Mouse (Mus musculus): ENCODE measurements around the gene Akr1c13. TPM values are rescaled to one million over a fixed set of nuclear protein-coding genes. Genes with fewer than 3 reads are reported as not detected.
A peak's percentile ranks its signal among the peaks of the same experiment; 100 is the strongest.

Gene Akr1c13
- polyA plus RNA-seq, 1 experiment from 2014 or later: 0.33 TPM

- no peaks in the 10 kb centered on the region for H3K27me3 ChIP-seq (ENCODE audit: control insufficient read depth, insufficient read depth, low read length)
- DNase-seq (ENCODE audit: low spot score, missing footprints): no peak
Measured at GRCm38 (mm10) chr13:4230841-4231623, 40.1 kb downstream of the Akr1c13 start.

GRCm38 (mm10) chr13:4233135-4233534, 42.2 kb downstream of the Akr1c13 start:
- H3K27ac ChIP-seq (ENCODE audit: low read depth, low read length): no peak overlapping the region
- no peaks in the 10 kb centered on the region for H3K9me3 ChIP-seq (ENCODE audit: control insufficient read depth, low read length)
- H3K27me3 ChIP-seq (ENCODE audit: control insufficient read depth, insufficient read depth, low read length): no peaks in the 10 kb centered on the region
- no peak overlapping the region for H3K4me3 ChIP-seq (ENCODE audit: low read depth, low read length)
- WGBS: 92% methylated on average over 1 of the region's 1 CpGs
- H3K4me2 ChIP-seq: no peak overlapping the region
- no peak overlapping the region for H3K9ac ChIP-seq (ENCODE audit: low read length)
- no peaks in the 10 kb centered on the region for H3K4me1 ChIP-seq (ENCODE audit: control insufficient read depth, insufficient read depth, low read length)
- no peak for ATAC-seq (ENCODE audit: low FRiP score)
- H3K36me3 ChIP-seq (ENCODE audit: control insufficient read depth, insufficient read depth, low read length): no peaks in the 10 kb centered on the region
- no peak for DNase-seq (ENCODE audit: low spot score, missing footprints)

More at GRCm38 (mm10) chr13:4230841-4231623, 40.1 kb downstream of the Akr1c13 start:
- no peaks in the 10 kb centered on the region for H3K9me3 ChIP-seq (ENCODE audit: control insufficient read depth, low read length)
- 96% methylated on average over 8 of the region's 8 CpGs for WGBS
- no peak for ATAC-seq (ENCODE audit: low FRiP score)
- no peak overlapping the region for H3K4me3 ChIP-seq (ENCODE audit: low read depth, low read length)
- no peaks in the 10 kb centered on the region for H3K4me1 ChIP-seq (ENCODE audit: control insufficient read depth, insufficient read depth, low read length)
- no peaks in the 10 kb centered on the region for H3K36me3 ChIP-seq (ENCODE audit: control insufficient read depth, insufficient read depth, low read length)
- no peak overlapping the region for H3K4me2 ChIP-seq
- H3K9ac ChIP-seq (ENCODE audit: low read length): no peak overlapping the region
- H3K27ac ChIP-seq (ENCODE audit: low read depth, low read length): no peak overlapping the region

DNA sequence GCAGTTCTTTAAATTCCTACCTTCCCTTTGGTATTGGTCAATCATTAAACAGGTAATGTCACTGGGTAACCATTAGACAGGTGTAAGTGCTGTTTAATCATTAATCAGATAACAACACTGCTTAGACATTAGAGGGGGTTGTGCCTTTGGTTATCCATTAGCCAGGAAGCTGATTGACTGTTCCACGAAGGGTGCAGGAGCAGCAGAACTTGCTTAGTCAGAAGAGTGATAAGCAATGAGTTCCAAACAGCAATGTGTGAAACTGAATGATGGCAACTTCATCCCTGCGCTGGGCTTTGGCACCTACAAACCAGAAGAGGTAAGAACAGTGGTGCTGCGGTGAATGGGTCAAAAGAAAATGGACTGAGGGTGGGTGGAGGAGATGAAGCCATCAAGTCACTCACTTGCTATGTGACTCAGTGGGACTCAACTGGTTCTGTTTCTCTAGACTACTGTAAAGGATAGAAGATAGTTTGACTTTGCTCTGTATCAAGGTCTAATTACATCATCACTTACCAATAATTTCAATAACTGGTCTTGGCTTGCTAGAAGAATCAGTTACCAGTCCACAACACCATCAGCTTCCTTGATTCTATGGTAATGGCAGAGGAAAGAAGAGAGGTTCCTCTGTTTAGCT, 42.7 kb downstream of the Akr1c13 start:
- Histone ChIP-seq H3K36me3 (ENCODE audit: control insufficient read depth, insufficient read depth, low read length) (no peaks in the 10 kb centered on the region), H3K27me3 (ENCODE audit: control insufficient read depth, insufficient read depth, low read length) (no peaks in the 10 kb centered on the region), H3K4me2 (no peak overlapping the region), H3K9me3 (ENCODE audit: control insufficient read depth, low read length) (no peaks in the 10 kb centered on the region), H3K27ac (ENCODE audit: low read depth, low read length) (no peak overlapping the region), H3K4me1 (ENCODE audit: control insufficient read depth, insufficient read depth, low read length) (no peaks in the 10 kb centered on the region), H3K4me3 (ENCODE audit: low read depth, low read length) (no peak overlapping the region), H3K9ac (ENCODE audit: low read length) (no peak overlapping the region)
- DNase-seq (ENCODE audit: low spot score, missing footprints): no peak
- ATAC-seq (ENCODE audit: low FRiP score): no peak
- WGBS: 86% methylated on average over 3 of the region's 3 CpGs

- no peaks in the 10 kb centered on the region for H3K27me3 ChIP-seq (ENCODE audit: control insufficient read depth, insufficient read depth, low read length)
- peak overlapping the region; percentile 14 for H3K4me3 ChIP-seq (ENCODE audit: low read depth, low read length)
- H3K9me3 ChIP-seq (ENCODE audit: control insufficient read depth, low read length): no peaks in the 10 kb centered on the region
- peak overlapping the region; percentile 46 for H3K4me2 ChIP-seq
- H3K36me3 ChIP-seq (ENCODE audit: control insufficient read depth, insufficient read depth, low read length): no peaks in the 10 kb centered on the region
- peak overlapping the region; percentile 44; the same call in 1 of the 2 replicates for H3K9ac ChIP-seq (ENCODE audit: low read length)
- H3K27ac ChIP-seq (ENCODE audit: low read depth, low read length): no peak overlapping the region
- no peaks in the 10 kb centered on the region for H3K4me1 ChIP-seq (ENCODE audit: control insufficient read depth, insufficient read depth, low read length)
- ATAC-seq (ENCODE audit: low FRiP score): peak; percentile 95
- peak; percentile 92 for DNase-seq (ENCODE audit: low spot score, missing footprints)
- 5% methylated on average over 13 of the region's 13 CpGs for WGBS
Measured at GRCm38 (mm10) chr13:4244861-4245559, 54.1 kb downstream of the Akr1c13 start.

DNA sequence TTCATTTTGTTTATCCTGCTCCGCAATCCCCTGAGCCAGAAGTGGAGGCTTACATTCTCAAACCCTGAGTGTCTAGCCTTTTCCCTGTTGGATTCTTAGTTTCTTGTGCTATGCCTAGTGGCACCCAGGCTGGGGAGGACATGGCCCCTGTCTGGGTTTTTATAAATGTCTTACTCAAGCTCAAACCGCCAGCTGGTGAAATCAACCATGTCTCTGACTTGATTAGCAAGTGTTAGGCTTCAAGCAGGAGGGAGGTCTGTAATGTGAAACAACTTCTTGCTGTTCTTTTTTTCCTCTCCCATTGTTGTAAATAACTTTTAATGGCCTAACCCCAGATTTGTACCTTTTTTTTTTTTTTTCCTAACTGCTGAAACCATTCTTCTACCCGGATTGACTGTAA, 58.4 kb downstream of the Akr1c13 start:
- DNase-seq (ENCODE audit: low spot score, missing footprints) (no peak), ATAC-seq (ENCODE audit: low FRiP score) (no peak)
- Histone ChIP-seq H3K27ac (ENCODE audit: low read depth, low read length) (no peak overlapping the region), H3K4me2 (no peak overlapping the region), H3K27me3 (ENCODE audit: control insufficient read depth, insufficient read depth, low read length) (no peaks in the 10 kb centered on the region), H3K9me3 (ENCODE audit: control insufficient read depth, low read length) (no peaks in the 10 kb centered on the region), H3K36me3 (ENCODE audit: control insufficient read depth, insufficient read depth, low read length) (no peaks in the 10 kb centered on the region), H3K4me3 (ENCODE audit: low read depth, low read length) (no peak overlapping the region), H3K9ac (ENCODE audit: low read length) (no peak overlapping the region), H3K4me1 (ENCODE audit: control insufficient read depth, insufficient read depth, low read length) (no peaks in the 10 kb centered on the region)
- 51% methylated on average over 3 of the region's 3 CpGs for WGBS

Other genes starting within 250 kb of the Akr1c13 start
- gene Ucn3, start 245.8 kb upstream of the Akr1c13 start, polyA plus RNA-seq (2014; fragmentation: Nextera tagmentation; extraction: Ambion mirVana): not detected in 2 replicates
- 0.10 and 0.33 TPM in 2 replicates for gene Akr1c14, start 142.1 kb upstream of the Akr1c13 start, polyA plus RNA-seq (2014; fragmentation: Nextera tagmentation; extraction: Ambion mirVana)
- gene Akr1c18, start 40.5 kb upstream of the Akr1c13 start, polyA plus RNA-seq (2014; fragmentation: Nextera tagmentation; extraction: Ambion mirVana): not detected in 2 replicates
- 0.31 and 0.39 TPM in 2 replicates for gene Akr1c19, start 37.5 kb downstream of the Akr1c13 start, polyA plus RNA-seq (2014; fragmentation: Nextera tagmentation; extraction: Ambion mirVana)
- gene Akr1c12, start 88.3 kb downstream of the Akr1c13 start, polyA plus RNA-seq (2014; fragmentation: Nextera tagmentation; extraction: Ambion mirVana): 0.29 and 0.49 TPM in 2 replicates
- not detected in 2 replicates for gene Akr1c6, start 243.2 kb downstream of the Akr1c13 start, polyA plus RNA-seq (2014; fragmentation: Nextera tagmentation; extraction: Ambion mirVana)

All from midbrain, embryonic 11.5 days (tissue).